Mouse (Mus musculus) embryo, embryonic 11 days (tissue): ENCODE data around the gene Cish.

Experiments used
- DNase-seq: peaks from one replicate; pipeline ENCODE4 v3.0.0-alpha.2; 2015

The Cish gene

GRCm38 (mm10) chr9:107324799-107325561 lies 29.2 kb downstream of the Cish start:
- DNase-seq: no peak

- DNase-seq: no peak
Measured at GRCm38 (mm10) chr9:107325904-107326303, 30.1 kb downstream of the Cish start.

- no peak for DNase-seq
Measured at GRCm38 (mm10) chr9:107327879-107328620, 32.2 kb downstream of the Cish start.

- DNase-seq: no peak
Measured at GRCm38 (mm10) chr9:107330791-107331190, 35.0 kb downstream of the Cish start.

GRCm38 (mm10) chr9:107333686-107334085 lies 37.9 kb downstream of the Cish start:
- no peak for DNase-seq

GRCm38 (mm10) chr9:107334356-107334755 lies 38.5 kb downstream of the Cish start:
- DNase-seq: no peak

GRCm38 (mm10) chr9:107335046-107335445 lies 39.2 kb downstream of the Cish start:
- DNase-seq: no peak

GRCm38 (mm10) chr9:107335909-107336308 lies 40.1 kb downstream of the Cish start:
- DNase-seq: peak; percentile 50

- no peak for DNase-seq
Measured at GRCm38 (mm10) chr9:107336386-107336785, 40.6 kb downstream of the Cish start.

- DNase-seq: peak; percentile 91
Measured at GRCm38 (mm10) chr9:107338172-107338883, 42.5 kb downstream of the Cish start, which contains the start of gene Hemk1. Gene Hemk1, minus strand, starts transcription at chr9:107338350.

- peak; percentile 95 for DNase-seq
Measured at GRCm38 (mm10) chr9:107340267-107340859, 44.5 kb downstream of the Cish start, which contains the start of gene 6430571L13Rik. Gene 6430571L13Rik, plus strand, starts transcription at chr9:107340602.

GRCm38 (mm10) chr9:107340911-107341645 lies 45.3 kb downstream of the Cish start:
- no peak for DNase-seq

GRCm38 (mm10) chr9:107342201-107342709 lies 46.4 kb downstream of the Cish start:
- no peak for DNase-seq

GRCm38 (mm10) chr9:107343146-107343943 lies 47.5 kb downstream of the Cish start:
- DNase-seq: no peak

GRCm38 (mm10) chr9:107344027-107344426 lies 48.2 kb downstream of the Cish start:
- DNase-seq: no peak

- no peak for DNase-seq
Measured at GRCm38 (mm10) chr9:107346081-107346480, 50.3 kb downstream of the Cish start.

GRCm38 (mm10) chr9:107347586-107348183 lies 51.9 kb downstream of the Cish start:
- no peak for DNase-seq

- no peak for DNase-seq
Measured at GRCm38 (mm10) chr9:107349321-107349720, 53.5 kb downstream of the Cish start.
